Mouse (Mus musculus): ENCODE data around the gene Vmn2r67.
"Not testable (repeated sequence)": the region's sequence is repeated elsewhere in the genome, so short reads cannot be mapped to it uniquely, and the experiment has no call there.

Vmn2r67 gene

DNA sequence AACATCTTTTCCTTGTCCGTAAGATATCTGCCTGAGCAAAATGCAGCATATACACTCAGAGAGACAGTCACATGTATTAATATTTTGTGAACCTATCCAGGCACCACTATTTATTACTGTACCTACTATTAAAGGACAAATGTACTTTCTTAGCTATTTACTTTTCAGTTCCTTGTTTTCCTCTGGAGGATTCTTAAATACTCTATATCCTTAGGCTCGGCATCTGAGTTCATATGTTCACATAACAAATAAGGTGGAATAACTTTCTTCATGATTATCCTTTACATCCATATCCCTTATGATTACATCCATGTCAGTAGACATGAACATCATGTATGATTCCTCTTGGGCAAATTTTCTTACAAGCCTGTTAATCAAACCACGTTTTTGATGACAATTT, at the start of gene Vmn2r67:
TSS of gene Vmn2r67 (minus strand) at position 101 of the 400 bp plus-strand sequence.
- no peak for DNase-seq

DNA sequence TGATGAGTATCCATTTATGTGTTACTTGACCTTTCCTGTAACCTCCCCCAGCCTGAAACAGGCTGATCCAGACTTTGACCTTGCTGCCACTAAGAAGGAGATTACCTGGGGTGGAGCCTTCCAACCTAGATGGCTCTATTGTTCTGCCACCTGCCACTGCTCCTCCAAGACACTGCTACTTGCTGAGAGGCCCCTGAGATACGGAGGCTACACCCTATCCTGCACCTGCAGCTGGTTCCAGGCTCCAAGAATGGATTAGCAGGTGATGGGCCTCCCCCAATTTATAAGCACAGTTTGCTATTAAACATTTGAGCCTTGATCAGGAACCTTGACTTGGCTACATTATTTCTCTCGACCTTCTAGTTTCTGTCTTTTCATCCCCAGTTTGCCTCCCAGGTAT, 51.3 kb downstream of the Vmn2r67 start:
- not testable (repeated sequence) for DNase-seq

All from lung, adult 18-20 months (tissue).